Mouse (Mus musculus): ENCODE measurements around the gene Atrnl1. TPM values are rescaled to one million over a fixed set of nuclear protein-coding genes. Genes with fewer than 3 reads are reported as not detected.
"Not testable (repeated sequence)": the region's sequence is repeated elsewhere in the genome, so short reads cannot be mapped to it uniquely, and the experiment has no call there.

Gene Atrnl1
- polyA plus RNA-seq, 1 experiment from 2014 or later = 8.1 TPM

DNA sequence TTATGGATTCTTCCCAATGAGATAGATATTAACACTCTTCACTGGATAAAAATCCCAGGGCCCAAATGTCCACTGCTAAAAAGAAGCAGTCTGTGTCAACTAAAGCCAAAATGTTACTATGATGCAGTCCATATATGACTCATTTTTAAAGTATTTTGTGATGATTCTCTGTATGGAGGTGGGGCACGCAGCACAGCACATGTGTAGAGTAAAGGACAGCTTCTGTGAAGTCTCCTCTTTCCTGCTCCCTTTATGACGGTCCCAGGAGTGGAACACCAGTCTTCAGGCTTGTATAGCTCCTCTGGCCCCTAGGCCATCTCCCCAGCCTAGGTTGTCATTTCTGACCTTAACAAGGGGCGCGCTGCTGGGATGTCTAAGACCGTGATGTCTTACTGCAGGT lies 434.0 kb downstream of the Atrnl1 start:
- DNase-seq (ENCODE audit: low spot score) (no peak), ATAC-seq (replicated peaks; ENCODE audit: low FRiP score, low read depth) (no peak)
- 0 out of 2 replicates have a peak, but pooled peaks cover 4% of the 10 kb centered on the region for H3K4me1 ChIP-seq (replicated peaks; ENCODE audit: insufficient read depth, low read length)
- no peaks in the 10 kb centered on the region for H3K9me3 ChIP-seq (replicated peaks; ENCODE audit: low read length)
- 87% methylated on average over 5 of the region's 5 CpGs for WGBS
- no peak overlapping the region for H3K4me3 ChIP-seq (replicated peaks; ENCODE audit: low read depth, low read length)
- H3K27me3 ChIP-seq (ENCODE audit: insufficient read depth, low read length) = no peaks in the 10 kb centered on the region
- no peak overlapping the region for H3K27ac ChIP-seq
- no peaks in the 10 kb centered on the region for H3K36me3 ChIP-seq (ENCODE audit: insufficient read depth, low read length)
- no peak overlapping the region for H3K9ac ChIP-seq (ENCODE audit: low read depth, low read length)
- H3K4me2 ChIP-seq (ENCODE audit: low read length) = no peak overlapping the region
- TF ChIP-seq CTCF (IDR thresholded peaks at IDR 0.05; ENCODE audit: low read depth) = no peak

- Histone ChIP-seq H3K9ac (ENCODE audit: low read depth, low read length) (no peak overlapping the region), H3K4me2 (ENCODE audit: low read length) (no peak overlapping the region), H3K4me3 (replicated peaks; ENCODE audit: low read depth, low read length) (no peak overlapping the region), H3K36me3 (ENCODE audit: insufficient read depth, low read length) (no peaks in the 10 kb centered on the region), H3K4me1 (replicated peaks; ENCODE audit: insufficient read depth, low read length) (0 out of 2 replicates have a peak, but pooled peaks cover 4% of the 10 kb centered on the region), H3K27me3 (ENCODE audit: insufficient read depth, low read length) (no peaks in the 10 kb centered on the region), H3K27ac (no peak overlapping the region), H3K9me3 (replicated peaks; ENCODE audit: low read length) (no peaks in the 10 kb centered on the region)
- ATAC-seq (replicated peaks; ENCODE audit: low FRiP score, low read depth) = no peak
- DNase-seq (ENCODE audit: low spot score) = no peak
- no peak for TF ChIP-seq CTCF (IDR thresholded peaks at IDR 0.05; ENCODE audit: low read depth)
- WGBS = 86% methylated on average over 7 of the region's 7 CpGs
Observed at GRCm38 (mm10) chr19:58046656-58047055, 435.8 kb downstream of the Atrnl1 start.

DNA sequence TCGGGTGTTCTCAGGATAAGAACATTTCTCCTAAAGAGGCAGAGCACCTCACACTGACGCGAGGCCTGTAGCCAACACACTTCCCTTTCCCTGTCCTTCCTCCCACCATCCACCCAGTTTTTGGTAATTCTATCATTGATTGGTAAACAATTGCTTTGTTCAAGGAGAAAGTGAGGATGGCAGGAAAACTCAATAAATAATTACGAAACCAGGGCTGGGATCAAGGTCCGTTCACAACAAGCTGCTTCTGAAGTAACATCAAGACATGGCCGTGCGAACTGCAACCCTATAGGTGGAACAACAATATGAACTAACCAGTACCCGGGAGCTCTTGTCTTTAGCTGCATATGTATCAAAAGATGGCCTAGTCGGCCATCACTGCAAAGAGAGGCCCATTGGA lies 439.6 kb downstream of the Atrnl1 start:
- not testable (repeated sequence) for DNase-seq (ENCODE audit: low spot score); H3K4me3 ChIP-seq (replicated peaks; ENCODE audit: low read depth, low read length); H3K27ac ChIP-seq; H3K4me1 ChIP-seq (replicated peaks; ENCODE audit: insufficient read depth, low read length); ATAC-seq (replicated peaks; ENCODE audit: low FRiP score, low read depth); H3K36me3 ChIP-seq (ENCODE audit: insufficient read depth, low read length); H3K27me3 ChIP-seq (ENCODE audit: insufficient read depth, low read length); H3K4me2 ChIP-seq (ENCODE audit: low read length); H3K9me3 ChIP-seq (replicated peaks; ENCODE audit: low read length); H3K9ac ChIP-seq (ENCODE audit: low read depth, low read length)
- WGBS = 93% methylated on average over 8 of the region's 9 CpGs

- Histone ChIP-seq H3K4me2 (ENCODE audit: low read length) (no peak overlapping the region), H3K27ac (no peak overlapping the region), H3K9ac (ENCODE audit: low read depth, low read length) (no peak overlapping the region), H3K4me3 (replicated peaks; ENCODE audit: low read depth, low read length) (no peak overlapping the region), H3K27me3 (ENCODE audit: insufficient read depth, low read length) (no peaks in the 10 kb centered on the region), H3K4me1 (replicated peaks; ENCODE audit: insufficient read depth, low read length) (no peaks in the 10 kb centered on the region), H3K36me3 (ENCODE audit: insufficient read depth, low read length) (no peaks in the 10 kb centered on the region), H3K9me3 (replicated peaks; ENCODE audit: low read length) (no peaks in the 10 kb centered on the region)
- DNase-seq (ENCODE audit: low spot score) = no peak
- no peak for TF ChIP-seq CTCF (IDR thresholded peaks at IDR 0.05; ENCODE audit: low read depth)
- ATAC-seq (replicated peaks; ENCODE audit: low FRiP score, low read depth) = no peak
- WGBS = 94% methylated on average over 8 of the region's 8 CpGs
Observed at GRCm38 (mm10) chr19:58050986-58051385, 440.2 kb downstream of the Atrnl1 start.

GRCm38 (mm10) chr19:58051905-58052304 lies 441.1 kb downstream of the Atrnl1 start:
- H3K4me1 ChIP-seq (replicated peaks; ENCODE audit: insufficient read depth, low read length) = no peaks in the 10 kb centered on the region
- TF ChIP-seq CTCF (IDR thresholded peaks at IDR 0.05; ENCODE audit: low read depth) = no peak
- no peak overlapping the region for H3K4me3 ChIP-seq (replicated peaks; ENCODE audit: low read depth, low read length)
- DNase-seq (ENCODE audit: low spot score) (no peak), ATAC-seq (replicated peaks; ENCODE audit: low FRiP score, low read depth) (no peak)
- H3K9ac ChIP-seq (ENCODE audit: low read depth, low read length) = no peak overlapping the region
- H3K36me3 ChIP-seq (ENCODE audit: insufficient read depth, low read length) = no peaks in the 10 kb centered on the region
- no peak overlapping the region for H3K4me2 ChIP-seq (ENCODE audit: low read length)
- WGBS = 82% methylated on average over 13 of the region's 13 CpGs
- no peak overlapping the region for H3K27ac ChIP-seq
- no peaks in the 10 kb centered on the region for H3K27me3 ChIP-seq (ENCODE audit: insufficient read depth, low read length)
- H3K9me3 ChIP-seq (replicated peaks; ENCODE audit: low read length) = no peaks in the 10 kb centered on the region

GRCm38 (mm10) chr19:58052444-58053135 lies 441.8 kb downstream of the Atrnl1 start:
- Histone ChIP-seq H3K27ac (no peak overlapping the region), H3K27me3 (ENCODE audit: insufficient read depth, low read length) (no peaks in the 10 kb centered on the region), H3K4me3 (replicated peaks; ENCODE audit: low read depth, low read length) (no peak overlapping the region), H3K36me3 (ENCODE audit: insufficient read depth, low read length) (no peaks in the 10 kb centered on the region), H3K4me1 (replicated peaks; ENCODE audit: insufficient read depth, low read length) (no peaks in the 10 kb centered on the region), H3K9me3 (replicated peaks; ENCODE audit: low read length) (no peaks in the 10 kb centered on the region), H3K9ac (ENCODE audit: low read depth, low read length) (no peak overlapping the region), H3K4me2 (ENCODE audit: low read length) (no peak overlapping the region)
- 59% methylated on average over 13 of the region's 13 CpGs for WGBS
- no peak for ATAC-seq (replicated peaks; ENCODE audit: low FRiP score, low read depth)
- TF ChIP-seq CTCF (IDR thresholded peaks at IDR 0.05; ENCODE audit: low read depth) = no peak
- DNase-seq (ENCODE audit: low spot score) = no peak

GRCm38 (mm10) chr19:58059719-58060118 lies 448.9 kb downstream of the Atrnl1 start:
- 51% methylated on average over 9 of the region's 9 CpGs for WGBS
- Histone ChIP-seq H3K36me3 (ENCODE audit: insufficient read depth, low read length) (no peaks in the 10 kb centered on the region), H3K4me2 (ENCODE audit: low read length) (no peak overlapping the region), H3K27me3 (ENCODE audit: insufficient read depth, low read length) (no peaks in the 10 kb centered on the region), H3K9ac (ENCODE audit: low read depth, low read length) (no peak overlapping the region), H3K27ac (no peak overlapping the region), H3K9me3 (replicated peaks; ENCODE audit: low read length) (no peaks in the 10 kb centered on the region), H3K4me1 (replicated peaks; ENCODE audit: insufficient read depth, low read length) (0 out of 2 replicates have a peak, but pooled peaks cover 9% of the 10 kb centered on the region), H3K4me3 (replicated peaks; ENCODE audit: low read depth, low read length) (no peak overlapping the region)
- no peak for TF ChIP-seq CTCF (IDR thresholded peaks at IDR 0.05; ENCODE audit: low read depth)
- ATAC-seq (replicated peaks; ENCODE audit: low FRiP score, low read depth) (no peak), DNase-seq (ENCODE audit: low spot score) (no peak)
